Mouse (Mus musculus): Measurements from ENCODE around the gene 1700025G04Rik. TPM values are rescaled to one million over a fixed set of nuclear protein-coding genes. Genes with fewer than 3 reads are reported as not detected.
"Not testable (repeated sequence)": the region's sequence is repeated elsewhere in the genome, so short reads cannot be mapped to it uniquely, and the experiment has no call there.

Gene 1700025G04Rik
- polyA plus RNA-seq, 1 experiment = 0.01 TPM

- no peak overlapping the region for H3K4me3 ChIP-seq (replicated peaks)
- H3K4me1 ChIP-seq (ENCODE audit: control insufficient read depth) = no peaks in the 10 kb centered on the region
- no peak for TF ChIP-seq TAL1 (IDR thresholded peaks at IDR 0.05; ENCODE audit: low read length)
- no peak for TF ChIP-seq GATA1 (IDR thresholded peaks at IDR 0.05; ENCODE audit: low read length)
- H3K9me3 ChIP-seq (ENCODE audit: control insufficient read depth, low read length) = no peaks in the 10 kb centered on the region; the same call in 1 of the 2 replicates
- no peaks in the 10 kb centered on the region for H3K27me3 ChIP-seq (ENCODE audit: control insufficient read depth)
- H3K36me3 ChIP-seq (ENCODE audit: control insufficient read depth) = no peaks in the 10 kb centered on the region
Measured at GRCm38 (mm10) chr1:151845926-151846782, 243.8 kb downstream of the 1700025G04Rik start.

GRCm38 (mm10) chr1:151845252-151845832 lies 244.6 kb downstream of the 1700025G04Rik start:
- TF ChIP-seq GATA1 (IDR thresholded peaks at IDR 0.05; ENCODE audit: low read length) (no peak), TAL1 (IDR thresholded peaks at IDR 0.05; ENCODE audit: low read length) (no peak)
- no peaks in the 10 kb centered on the region for H3K36me3 ChIP-seq (ENCODE audit: control insufficient read depth)
- no peak overlapping the region for H3K4me3 ChIP-seq (replicated peaks)
- H3K27me3 ChIP-seq (ENCODE audit: control insufficient read depth) = no peaks in the 10 kb centered on the region
- H3K9me3 ChIP-seq (ENCODE audit: control insufficient read depth, low read length) = no peaks in the 10 kb centered on the region; the same call in none of the 2 replicates
- H3K4me1 ChIP-seq (ENCODE audit: control insufficient read depth) = no peaks in the 10 kb centered on the region

DNA sequence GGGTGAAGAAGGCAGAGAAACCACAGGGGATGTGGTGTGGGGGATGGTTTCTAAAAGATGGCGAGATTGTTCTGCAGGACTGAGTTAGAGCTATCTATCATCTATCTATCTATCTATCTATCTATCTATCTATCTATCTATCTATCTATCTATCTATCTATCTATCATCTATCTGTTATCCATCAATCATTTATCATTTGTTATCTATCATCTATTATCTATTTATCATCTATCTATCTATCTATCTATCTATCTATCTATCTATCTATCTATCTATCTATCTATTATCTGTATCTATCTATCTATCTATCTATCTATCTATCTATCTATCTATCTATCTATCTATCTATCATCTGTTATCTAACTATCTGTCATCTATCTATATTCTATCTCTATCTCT lies 249.6 kb downstream of the 1700025G04Rik start:
- H3K9me3 ChIP-seq (ENCODE audit: control insufficient read depth, low read length); H3K27me3 ChIP-seq (ENCODE audit: control insufficient read depth); H3K4me1 ChIP-seq (ENCODE audit: control insufficient read depth); H3K36me3 ChIP-seq (ENCODE audit: control insufficient read depth); H3K4me3 ChIP-seq (replicated peaks): not testable (repeated sequence)

DNA sequence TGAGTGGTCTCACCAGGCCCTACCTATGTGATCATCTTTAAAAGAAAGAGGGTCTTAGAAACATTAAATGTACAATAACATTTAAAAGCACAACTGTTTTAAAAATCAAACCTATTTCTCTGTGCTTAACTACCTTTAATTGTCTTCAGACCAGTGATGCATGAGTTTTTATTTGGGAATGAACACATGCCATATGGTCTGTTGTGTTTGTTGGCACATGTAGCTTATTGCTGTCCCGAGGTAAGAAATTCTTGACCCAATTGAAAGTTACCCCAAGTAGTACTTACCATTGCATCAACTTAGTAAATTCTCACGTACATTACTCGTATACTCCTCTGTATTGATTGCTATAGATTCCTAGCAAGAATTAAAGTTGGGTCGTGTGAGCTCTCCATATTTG lies 254.7 kb downstream of the 1700025G04Rik start:
- Histone ChIP-seq H3K9me3 (ENCODE audit: control insufficient read depth, low read length) (peaks cover 8% of the 10 kb centered on the region), H3K27me3 (ENCODE audit: control insufficient read depth) (no peaks in the 10 kb centered on the region), H3K36me3 (ENCODE audit: control insufficient read depth) (no peaks in the 10 kb centered on the region), H3K4me1 (ENCODE audit: control insufficient read depth) (no peaks in the 10 kb centered on the region), H3K4me3 (replicated peaks) (no peak overlapping the region)
- TF ChIP-seq TAL1 (IDR thresholded peaks at IDR 0.05; ENCODE audit: low read length) = no peak
- no peak for TF ChIP-seq GATA1 (IDR thresholded peaks at IDR 0.05; ENCODE audit: low read length)

- Histone ChIP-seq H3K9me3 (ENCODE audit: control insufficient read depth, low read length) (no peaks in the 10 kb centered on the region; the same call in 1 of the 2 replicates), H3K4me3 (replicated peaks) (no peak overlapping the region), H3K27me3 (ENCODE audit: control insufficient read depth) (no peaks in the 10 kb centered on the region), H3K4me1 (ENCODE audit: control insufficient read depth) (no peaks in the 10 kb centered on the region), H3K36me3 (ENCODE audit: control insufficient read depth) (no peaks in the 10 kb centered on the region)
- TF ChIP-seq GATA1 (IDR thresholded peaks at IDR 0.05; ENCODE audit: low read length) (no peak), TAL1 (IDR thresholded peaks at IDR 0.05; ENCODE audit: low read length) (no peak)
Measured at GRCm38 (mm10) chr1:151831791-151832190, 258.1 kb downstream of the 1700025G04Rik start.

DNA sequence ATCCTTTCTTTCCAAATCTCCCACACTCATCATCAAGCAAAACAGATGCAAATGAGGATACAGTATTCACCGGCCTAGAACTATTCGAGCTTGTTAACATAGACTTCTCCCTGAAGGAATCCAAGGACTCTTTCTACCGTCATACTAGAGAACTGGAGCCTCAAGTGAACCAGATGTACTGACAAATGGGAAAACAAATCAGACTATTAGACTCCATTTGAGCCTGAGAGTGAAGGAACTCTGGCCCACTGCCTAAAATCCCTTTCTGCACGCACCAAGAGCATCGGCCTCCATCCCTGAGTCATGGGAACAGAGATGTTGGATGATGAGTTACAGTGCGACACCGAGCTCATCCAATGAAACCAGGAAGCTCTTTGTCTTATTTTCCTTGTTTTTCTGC lies 264.9 kb downstream of the 1700025G04Rik start:
- no peaks in the 10 kb centered on the region for H3K27me3 ChIP-seq (ENCODE audit: control insufficient read depth)
- no peaks in the 10 kb centered on the region for H3K4me1 ChIP-seq (ENCODE audit: control insufficient read depth)

GRCm38 (mm10) chr1:151820457-151820856 lies 269.5 kb downstream of the 1700025G04Rik start:
- TF ChIP-seq TAL1 (IDR thresholded peaks at IDR 0.05; ENCODE audit: low read length) = no peak
- no peak for TF ChIP-seq GATA1 (IDR thresholded peaks at IDR 0.05; ENCODE audit: low read length)
- no peaks in the 10 kb centered on the region for H3K4me1 ChIP-seq (ENCODE audit: control insufficient read depth)
- no peaks in the 10 kb centered on the region for H3K9me3 ChIP-seq (ENCODE audit: control insufficient read depth, low read length)
- H3K27me3 ChIP-seq (ENCODE audit: control insufficient read depth) = no peaks in the 10 kb centered on the region
- no peak overlapping the region for H3K4me3 ChIP-seq (replicated peaks)
- H3K36me3 ChIP-seq (ENCODE audit: control insufficient read depth) = peaks cover 39% of the 10 kb centered on the region

More for the DNA sequence above, 264.9 kb downstream of the 1700025G04Rik start:
- Histone ChIP-seq H3K9me3 (ENCODE audit: control insufficient read depth, low read length) (no peaks in the 10 kb centered on the region), H3K4me3 (replicated peaks) (no peak overlapping the region), H3K36me3 (ENCODE audit: control insufficient read depth) (peaks cover 2% of the 10 kb centered on the region)
- TF ChIP-seq TAL1 (IDR thresholded peaks at IDR 0.05; ENCODE audit: low read length) = no peak
- no peak for TF ChIP-seq GATA1 (IDR thresholded peaks at IDR 0.05; ENCODE audit: low read length)

- Histone ChIP-seq H3K4me1 (ENCODE audit: control insufficient read depth) (no peaks in the 10 kb centered on the region), H3K9me3 (ENCODE audit: control insufficient read depth, low read length) (no peaks in the 10 kb centered on the region), H3K27me3 (ENCODE audit: control insufficient read depth) (no peaks in the 10 kb centered on the region), H3K4me3 (replicated peaks) (no peak overlapping the region), H3K36me3 (ENCODE audit: control insufficient read depth) (peaks cover 48% of the 10 kb centered on the region)
- no peak for TF ChIP-seq GATA1 (IDR thresholded peaks at IDR 0.05; ENCODE audit: low read length)
- no peak for TF ChIP-seq TAL1 (IDR thresholded peaks at IDR 0.05; ENCODE audit: low read length)
Measured at GRCm38 (mm10) chr1:151819190-151819589, 270.7 kb downstream of the 1700025G04Rik start.

DNA sequence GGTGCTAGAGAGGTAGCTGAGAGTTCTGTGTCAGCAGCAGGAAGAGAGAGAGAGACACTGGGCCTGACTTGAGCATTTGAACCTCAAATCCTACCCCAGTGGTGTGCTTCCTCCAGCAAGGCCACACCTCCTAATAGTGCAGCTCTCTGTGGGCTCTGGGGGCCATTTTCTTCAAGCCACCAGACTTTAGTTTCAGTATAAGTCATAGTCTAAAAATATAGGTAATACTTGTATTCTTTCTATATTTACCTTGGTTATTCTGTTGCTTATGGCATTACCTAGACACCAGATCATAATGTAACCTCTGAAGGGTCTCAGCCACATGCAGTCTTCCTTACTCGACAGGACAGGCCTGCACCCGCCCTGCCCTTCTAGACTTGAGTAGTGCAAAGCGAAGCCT lies 273.9 kb downstream of the 1700025G04Rik start:
- peaks cover 71% of the 10 kb centered on the region for H3K36me3 ChIP-seq (ENCODE audit: control insufficient read depth)
- no peak for TF ChIP-seq GATA1 (IDR thresholded peaks at IDR 0.05; ENCODE audit: low read length)
- no peak for TF ChIP-seq TAL1 (IDR thresholded peaks at IDR 0.05; ENCODE audit: low read length)
- H3K27me3 ChIP-seq (ENCODE audit: control insufficient read depth) = no peaks in the 10 kb centered on the region
- no peak overlapping the region for H3K4me3 ChIP-seq (replicated peaks)
- no peaks in the 10 kb centered on the region for H3K9me3 ChIP-seq (ENCODE audit: control insufficient read depth, low read length)
- H3K4me1 ChIP-seq (ENCODE audit: control insufficient read depth) = no peaks in the 10 kb centered on the region
